Comparison of ENCODE assay signal across 8 mouse cellular contexts in genomic region chr2:17741555-17741954, GRCm38 (mm10). TPM values are rescaled to one million over a fixed set of nuclear protein-coding genes. Genes with fewer than 3 reads are reported as not detected.
DNase-seq lines count a peak whose midpoint lies in the region; ATAC-seq and TF ChIP-seq lines count a peak whose summit lies in the region.

No protein-coding gene starts in this region.

- peak overlapping the region; percentile 74; the same call in 1 of the 2 replicates for H3K27ac ChIP-seq in forebrain, embryonic 11.5 days (ENCODE audit: low read depth, low read length)
- peak overlapping the region; percentile 66; the same call in 1 of the 2 replicates for H3K27ac ChIP-seq in limb, embryonic 12.5 days
- no peak overlapping the region for H3K27ac ChIP-seq in neural tube, embryonic 14.5 days (ENCODE audit: low read depth, low read length)

- H3K36me3 ChIP-seq in E14TG2a.4 (ENCODE audit: insufficient read depth, low read length) = peaks cover 4% of the 10 kb centered on the region; the same call in 1 of the 2 replicates
- H3K36me3 ChIP-seq in forebrain, embryonic 11.5 days (ENCODE audit: control insufficient read depth, insufficient read depth, low read length) = no peaks in the 10 kb centered on the region
- no peaks in the 10 kb centered on the region for H3K36me3 ChIP-seq in limb, embryonic 12.5 days
- no peaks in the 10 kb centered on the region for H3K36me3 ChIP-seq in neural tube, embryonic 14.5 days (ENCODE audit: control insufficient read depth, insufficient read depth, low read length)

- peaks cover 36% of the 10 kb centered on the region for H3K4me1 ChIP-seq in E14TG2a.4 (replicated peaks; ENCODE audit: low read depth, low read length)
- peaks cover 9% of the 10 kb centered on the region for H3K4me1 ChIP-seq in forebrain, embryonic 11.5 days (replicated peaks; ENCODE audit: control insufficient read depth, insufficient read depth, low read length)
- peaks cover 10% of the 10 kb centered on the region for H3K4me1 ChIP-seq in limb, embryonic 12.5 days (replicated peaks)
- peaks cover 6% of the 10 kb centered on the region; the same call in 1 of the 2 replicates for H3K4me1 ChIP-seq in neural tube, embryonic 14.5 days (ENCODE audit: control insufficient read depth, insufficient read depth, low read length)

- H3K27me3 ChIP-seq in E14TG2a.4 (ENCODE audit: insufficient read depth, low read length) = no peaks in the 10 kb centered on the region
- no peaks in the 10 kb centered on the region for H3K27me3 ChIP-seq in forebrain, embryonic 11.5 days (ENCODE audit: control insufficient read depth, insufficient read depth, low read length)
- no peaks in the 10 kb centered on the region for H3K27me3 ChIP-seq in limb, embryonic 12.5 days
- no peaks in the 10 kb centered on the region for H3K27me3 ChIP-seq in neural tube, embryonic 14.5 days (ENCODE audit: control insufficient read depth, insufficient read depth, low read length)

- no peak overlapping the region for H3K9ac ChIP-seq in forebrain, embryonic 11.5 days (ENCODE audit: low read length)
- H3K9ac ChIP-seq in limb, embryonic 12.5 days (replicated peaks) = no peak overlapping the region
- no peak overlapping the region for H3K9ac ChIP-seq in neural tube, embryonic 14.5 days (replicated peaks; ENCODE audit: low read depth, low read length)

- no peak for TF ChIP-seq CTCF in E14TG2a.4 (conservative IDR thresholded peaks at IDR 0.05; ENCODE audit: low read length)

- peak; percentile 88 for ATAC-seq in forebrain, embryonic 11.5 days (replicated peaks; ENCODE audit: low FRiP score)
- ATAC-seq in limb, embryonic 12.5 days (ENCODE audit: insufficient number of reproducible peaks, insufficient read depth, low FRiP score, low TSS enrichment, low read depth) = peak; percentile 77
- ATAC-seq in neural tube, embryonic 14.5 days (ENCODE audit: low read depth) = peak; percentile 77; the same call in 1 of the 2 replicates

- H3K9me3 ChIP-seq in E14TG2a.4 (ENCODE audit: low read length) = peaks cover 37% of the 10 kb centered on the region
- H3K9me3 ChIP-seq in forebrain, embryonic 11.5 days (ENCODE audit: control insufficient read depth, low read length) = no peaks in the 10 kb centered on the region
- H3K9me3 ChIP-seq in limb, embryonic 12.5 days = no peaks in the 10 kb centered on the region
- no peaks in the 10 kb centered on the region for H3K9me3 ChIP-seq in neural tube, embryonic 14.5 days (ENCODE audit: control insufficient read depth, low read length)

- WGBS in forebrain, embryonic 11.5 days = 0% methylated on average over 16 of the region's 16 CpGs
- WGBS in limb, embryonic 12.5 days = under 1% methylated on average over 16 of the region's 16 CpGs
- WGBS in neural tube, embryonic 14.5 days = under 1% methylated on average over 16 of the region's 16 CpGs

- peak; percentile 4 to 16 for DNase-seq in heart, adult 18-20 months
- DNase-seq in heart, adult 8-10 months (ENCODE audit: low spot score) = no peak
- peak; percentile 86 for DNase-seq in forebrain, embryonic 11.5 days (ENCODE audit: low spot score)
- DNase-seq in urinary bladder, postnatal 36 days (ENCODE audit: low spot score in 2 of 2) = no peak
- DNase-seq in gastrocnemius, postnatal 10 days = no peak

- H3K4me2 ChIP-seq in forebrain, embryonic 11.5 days (ENCODE audit: low read depth, low read length, severe bottlenecking) = peak overlapping the region; percentile 45
- H3K4me2 ChIP-seq in limb, embryonic 12.5 days = peak overlapping the region; percentile 54
- peak overlapping the region; percentile 50 for H3K4me2 ChIP-seq in neural tube, embryonic 14.5 days (ENCODE audit: low read depth, low read length)

- H3K4me3 ChIP-seq in E14TG2a.4 (replicated peaks; ENCODE audit: low read length) = peak overlapping the region; percentile 52
- H3K4me3 ChIP-seq in forebrain, embryonic 11.5 days (ENCODE audit: low read depth, low read length) = peak overlapping the region; percentile 11
- peak overlapping the region; percentile 35 for H3K4me3 ChIP-seq in limb, embryonic 12.5 days (replicated peaks)
- peak overlapping the region; percentile 26; the same call in 1 of the 2 replicates for H3K4me3 ChIP-seq in neural tube, embryonic 14.5 days (ENCODE audit: low read depth, low read length)

RNA-seq across cellular contexts. Expression of gene Nebl, which starts 10.3 kb away (rescaled TPM):
- 100 to 1,000 TPM; 335 to 343 TPM for total RNA-seq in heart, adult 18-20 months (2021)
- total RNA-seq in heart, adult 8-10 months (2022) = 100 to 1,000 TPM; 292 to 343 (median 327) TPM
- polyA plus RNA-seq in forebrain, embryonic 11.5 days (2014; fragmentation: Nextera tagmentation; extraction: Ambion mirVana) = 4.6 and 5.3 TPM in 2 replicates
- polyA plus RNA-seq in limb, embryonic 12.5 days (2016; fragmentation: Nextera tagmentation; extraction: Ambion mirVana) = 10.4 and 11.7 TPM in 2 replicates
- 16.3 and 16.7 TPM in 2 replicates for polyA plus RNA-seq in neural tube, embryonic 14.5 days (2014; fragmentation: Nextera tagmentation; extraction: Ambion mirVana)
- 1 to 10 TPM; 1.0 to 1.1 TPM for total RNA-seq in gastrocnemius, postnatal 10 days (2021)

Comparison
In these comparisons a context has a peak if more than half of its experiments do, and no peak if none do; other contexts are left out.
1. DNase-seq: peak in heart, adult 18-20 months (2 of 2) and forebrain, embryonic 11.5 days (single experiment); none in heart, adult 8-10 months (single experiment), urinary bladder, postnatal 36 days (0 of 2) and gastrocnemius, postnatal 10 days (single experiment).
2. RNA of gene Nebl, which starts 10.3 kb away (total RNA-seq): 335 to 343 TPM in heart, adult 18-20 months and 292 to 343 TPM in heart, adult 8-10 months; 1.0 to 1.1 TPM in gastrocnemius, postnatal 10 days; every median in the first group is over 100 times any median in the second.
3. Peak in every context shown above with its lines, with median percentiles within 50 percentile points of each other: H3K4me3 ChIP-seq, ATAC-seq and H3K4me2 ChIP-seq.